Mouse (Mus musculus) kidney, postnatal 4 days (tissue): ENCODE measurements at regions not wholly inside any gene's neighbourhood (a gene's known extent, or its start where the extent isn't known, plus 50 kb on each side); places are given as distances from the start of the nearest gene placed in this dataset.

ENCODE experiments used
- DNase-seq, 2 experiments: peaks; one replicate each; pipeline ENCODE4 v3.0.0; 2021; ENCODE audit warnings: mixed read lengths in 2 of 2

DNA sequence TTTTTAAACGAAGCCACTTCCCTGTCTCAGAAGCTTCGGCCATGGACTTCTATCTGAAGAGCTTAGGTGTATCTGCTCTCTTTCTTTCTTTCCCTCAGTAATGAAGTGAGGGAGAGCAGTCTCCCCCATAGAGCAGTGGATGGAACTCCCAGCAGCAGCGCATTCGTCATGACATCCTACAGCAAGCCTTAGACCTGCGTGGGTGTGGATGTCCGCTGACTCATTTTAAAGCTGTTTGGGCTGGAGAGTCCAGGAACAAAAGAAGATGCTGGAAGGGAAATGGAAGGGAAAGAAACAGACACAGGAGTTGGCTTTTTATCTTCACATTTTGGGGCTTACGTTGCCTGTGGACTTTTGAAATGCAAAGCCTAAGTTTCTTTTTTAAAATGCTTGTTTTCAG, 190.3 kb upstream of the Arhgap24 start:
- no peak for DNase-seq

DNA sequence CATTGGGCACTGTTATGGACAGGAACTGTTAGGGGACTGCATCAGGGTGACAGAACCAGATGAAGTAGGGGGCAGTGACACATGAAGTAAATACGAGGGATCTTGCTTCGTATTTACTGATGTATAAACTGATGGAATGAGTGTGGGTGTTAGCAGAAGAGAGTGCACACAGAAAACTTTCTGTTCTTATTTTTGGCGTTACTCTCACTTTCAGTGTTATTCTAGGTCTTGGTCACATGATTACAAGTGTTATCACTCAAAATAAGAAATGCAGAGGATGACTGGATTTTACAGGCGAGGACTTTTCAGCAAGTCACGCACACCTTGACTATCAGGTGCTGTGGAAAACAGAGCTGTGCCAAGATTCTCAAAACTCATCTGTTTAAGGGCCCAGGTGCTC, 185.6 kb upstream of the Arhgap24 start:
- no peak for DNase-seq

DNA sequence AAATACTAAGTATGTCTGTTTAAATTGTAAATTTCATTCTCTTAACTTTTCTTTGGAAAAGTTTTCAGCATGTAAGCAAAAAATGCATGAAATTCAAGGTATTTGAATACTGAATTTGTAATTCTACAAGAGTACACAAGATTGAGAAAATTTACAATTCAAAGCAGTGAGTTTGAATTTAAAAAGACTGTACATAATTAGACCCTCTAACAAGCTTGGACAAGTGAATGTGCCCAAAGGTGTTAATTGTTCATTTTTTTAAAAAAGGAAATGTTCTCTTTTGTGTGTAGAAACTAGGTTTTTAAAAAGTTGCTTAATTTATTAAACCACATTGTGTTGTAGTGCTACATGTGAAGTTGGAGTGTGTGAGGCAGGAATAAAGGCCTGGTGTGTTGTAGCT, 174.9 kb upstream of the Arhgap24 start:
- DNase-seq = no peak

DNA sequence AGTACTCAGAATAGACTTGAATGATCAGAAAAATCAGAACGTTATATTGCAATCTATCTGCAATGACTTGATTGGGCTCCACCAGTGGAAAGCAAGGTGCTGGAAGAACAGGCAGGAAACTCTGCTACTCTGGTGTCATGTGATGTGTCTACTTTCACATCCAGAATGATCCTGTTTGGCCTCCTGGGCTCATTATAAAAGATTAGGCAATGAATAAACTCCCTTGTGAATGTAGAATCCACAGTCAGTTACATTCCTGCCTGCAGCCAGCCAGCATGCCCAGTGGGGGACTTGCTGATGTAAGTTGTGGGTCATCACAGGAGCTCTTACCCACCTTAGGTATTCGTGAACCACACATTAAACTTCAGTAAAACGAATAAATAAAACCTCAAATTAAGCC, 174.5 kb upstream of the Arhgap24 start:
- no peak for DNase-seq

DNA sequence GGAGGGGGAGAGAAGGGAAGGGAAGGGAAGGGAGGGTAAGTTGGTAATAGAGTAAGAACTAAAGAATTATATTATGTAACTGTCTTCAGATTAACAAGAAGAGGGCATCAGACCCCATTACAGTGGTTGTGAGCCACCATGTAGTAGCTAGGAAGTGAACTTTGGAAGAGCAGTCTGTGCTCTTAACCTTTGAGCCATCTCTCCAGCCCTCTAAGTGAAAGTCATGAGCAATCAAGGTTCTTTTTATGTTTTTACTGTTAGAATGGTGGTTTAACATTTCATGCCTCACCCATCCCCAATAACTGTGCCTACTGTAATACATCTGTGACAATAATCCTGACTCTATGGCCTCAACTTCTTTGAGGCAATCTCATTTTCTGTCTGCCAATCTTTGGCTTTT, 169.6 kb upstream of the Arhgap24 start:
- DNase-seq = no peak

DNA sequence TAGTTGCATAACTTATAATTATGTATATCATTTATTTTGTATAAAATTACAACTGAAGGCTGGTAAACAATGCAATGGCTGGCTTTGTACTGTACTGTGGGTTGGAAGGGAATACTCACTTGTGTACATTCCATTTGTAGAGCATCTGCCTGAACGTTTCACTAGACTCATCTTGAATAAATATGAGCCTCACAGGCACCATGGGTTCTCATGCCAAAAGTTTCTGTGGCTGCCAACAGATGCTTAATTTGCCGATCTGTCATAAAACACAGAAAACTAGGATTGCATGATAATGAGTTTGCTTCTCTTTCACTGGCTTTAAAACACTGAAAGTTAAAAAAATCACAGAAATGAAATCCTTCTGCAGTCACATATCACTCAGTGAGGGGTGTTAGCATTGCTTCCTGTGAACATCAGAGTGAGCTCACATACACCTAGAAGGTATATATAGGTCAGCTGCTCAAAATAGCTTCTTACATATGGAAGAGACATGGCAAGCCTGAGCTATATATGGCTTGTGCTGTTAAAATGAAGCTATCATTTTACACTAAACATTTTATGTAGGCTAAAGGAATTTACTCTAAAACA, 152.9 kb upstream of the Arhgap24 start:
- DNase-seq = no peak

DNA sequence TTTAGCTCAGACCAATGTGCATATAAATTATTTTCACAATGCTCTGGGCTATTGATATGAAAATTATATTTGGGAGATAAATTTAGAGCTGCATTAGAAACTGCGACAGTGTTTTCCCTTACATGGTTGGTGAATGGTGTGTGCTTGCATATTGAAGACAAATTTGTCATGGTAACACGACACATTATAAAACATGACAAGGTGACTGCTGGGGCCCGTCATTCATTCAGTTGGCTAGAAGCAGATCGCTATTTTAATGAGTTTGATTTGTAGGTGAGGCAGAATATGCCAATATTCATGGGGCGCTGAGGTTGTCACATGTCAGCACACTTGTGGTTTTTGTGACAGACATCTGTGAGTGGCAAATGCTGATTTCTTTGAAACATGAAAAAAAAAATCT, 147.3 kb upstream of the Arhgap24 start:
- DNase-seq = no peak

DNA sequence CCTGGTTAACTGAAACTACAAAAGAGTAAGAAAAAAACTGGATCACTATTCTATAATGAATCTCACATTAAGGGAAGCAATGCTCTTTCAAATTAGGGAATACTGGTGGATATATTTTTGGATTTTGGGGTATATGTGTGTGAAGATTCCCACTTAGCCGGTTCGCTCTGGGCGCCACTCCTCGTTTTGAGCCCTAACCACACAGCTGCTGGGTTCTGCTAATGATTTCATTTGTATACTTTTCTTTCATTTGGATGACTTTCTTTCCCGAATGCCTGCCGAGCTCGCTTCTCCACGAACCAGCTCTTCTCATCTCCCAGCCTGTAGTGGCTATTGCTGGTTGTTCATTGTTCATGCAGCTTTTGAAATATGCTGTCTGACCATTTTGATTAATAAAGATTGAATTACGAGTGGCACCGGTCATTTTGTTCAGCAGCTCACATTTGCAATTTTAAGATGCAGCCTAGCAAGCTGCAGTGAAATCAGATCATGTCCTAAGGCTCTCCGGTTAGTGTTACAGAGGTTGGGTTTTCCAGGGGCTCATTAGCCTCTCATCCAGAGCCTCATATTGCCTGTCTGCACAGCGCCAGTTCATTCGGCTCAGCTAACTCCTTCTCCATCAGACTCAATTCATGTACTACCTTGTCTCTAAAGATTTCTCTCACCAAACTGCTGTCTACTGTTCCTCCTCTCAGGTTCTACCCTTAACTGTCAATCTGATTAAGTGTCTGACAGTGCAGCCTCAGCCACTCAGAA, 146.6 kb upstream of the Arhgap24 start:
- no peak for DNase-seq

DNA sequence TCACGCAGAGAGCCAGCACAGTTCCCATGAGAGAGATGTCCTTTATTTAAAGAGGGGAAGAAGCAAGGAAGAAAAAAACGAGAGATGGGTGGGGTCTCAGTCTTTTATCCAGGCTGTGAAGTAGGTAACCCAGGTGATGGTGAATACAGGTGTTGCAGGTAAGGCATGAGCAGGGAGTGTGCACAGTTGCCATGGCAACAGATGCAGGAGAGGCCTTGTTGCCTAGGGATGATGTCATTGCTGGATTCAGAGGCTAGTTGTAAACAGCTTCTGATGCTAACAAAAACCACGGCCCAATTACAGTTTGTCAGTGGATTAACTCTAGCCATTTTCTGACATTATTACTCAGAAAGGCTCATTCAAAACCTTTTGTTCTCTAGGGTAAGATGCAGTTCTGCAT, 114.7 kb upstream of the Arhgap24 start:
- DNase-seq = no peak

DNA sequence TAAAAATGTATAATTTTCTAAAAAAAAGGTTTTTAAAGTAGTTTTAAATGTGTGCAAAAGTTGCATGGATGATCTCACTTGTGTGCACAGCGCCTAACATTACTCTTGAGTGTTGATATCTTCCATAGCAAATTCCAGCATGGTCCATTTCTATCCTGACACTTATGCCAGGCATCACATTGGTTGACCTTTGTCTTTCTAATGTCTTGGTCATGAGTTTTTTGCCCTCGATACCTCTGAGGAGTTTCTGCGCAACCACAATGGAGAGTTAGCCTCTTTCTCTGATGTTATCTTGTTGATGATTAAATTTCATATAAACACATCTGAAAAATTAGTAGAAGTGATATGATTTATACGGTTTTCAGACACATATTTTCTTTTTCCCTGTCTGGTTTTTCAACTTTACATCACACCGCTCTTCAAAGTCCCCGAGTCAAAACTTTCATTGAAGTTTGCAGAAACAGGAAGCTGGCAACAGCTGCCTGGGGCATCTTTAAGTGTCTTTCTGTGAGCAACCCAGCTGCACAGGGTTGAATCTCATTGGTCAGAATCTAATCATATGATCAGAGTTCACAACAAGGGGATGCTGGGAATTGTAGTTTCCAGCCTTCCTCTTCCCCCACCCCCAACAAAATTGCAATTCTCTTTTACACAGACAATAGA, 107.8 kb upstream of the Arhgap24 start:
- peak; percentile 8 to 17 for DNase-seq

DNA sequence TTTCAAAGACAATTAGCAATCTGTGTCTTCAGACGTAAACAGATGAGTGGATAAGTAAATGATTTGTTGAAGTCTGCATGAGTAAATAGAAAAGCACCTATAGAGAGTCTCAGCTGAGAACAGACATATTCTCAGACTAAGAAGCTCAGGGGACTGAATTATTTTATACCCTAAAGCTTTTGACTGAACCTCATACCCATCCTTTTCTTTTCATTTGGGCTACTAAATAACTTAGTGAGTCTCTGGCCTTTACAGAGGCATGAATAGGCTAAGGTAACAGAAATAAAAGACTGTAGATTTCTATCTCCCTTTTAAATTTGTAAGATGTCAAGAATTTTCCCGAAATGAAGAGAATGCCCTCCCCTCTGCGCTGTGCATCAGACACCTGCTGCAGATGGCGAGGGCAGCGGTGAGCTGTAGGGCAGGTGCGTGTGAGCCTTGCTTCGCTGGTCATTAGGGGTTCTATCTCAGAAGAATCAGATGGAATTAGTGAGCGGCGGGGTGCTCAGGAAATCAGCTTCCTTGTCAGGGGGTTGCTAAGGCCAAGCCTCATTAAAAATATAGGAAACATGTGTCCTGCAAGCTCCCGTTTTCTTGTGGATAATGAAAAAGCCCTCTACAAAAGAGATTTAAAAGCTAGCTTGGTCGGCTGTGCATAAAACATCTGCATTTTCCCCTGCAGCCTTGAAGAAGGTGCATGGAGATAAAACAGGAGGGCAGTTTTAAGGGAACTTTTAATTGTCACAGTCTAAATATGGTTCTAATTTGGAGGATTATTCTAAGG, 107.0 kb upstream of the Arhgap24 start:
- peak; percentile 6 to 16 for DNase-seq

DNA sequence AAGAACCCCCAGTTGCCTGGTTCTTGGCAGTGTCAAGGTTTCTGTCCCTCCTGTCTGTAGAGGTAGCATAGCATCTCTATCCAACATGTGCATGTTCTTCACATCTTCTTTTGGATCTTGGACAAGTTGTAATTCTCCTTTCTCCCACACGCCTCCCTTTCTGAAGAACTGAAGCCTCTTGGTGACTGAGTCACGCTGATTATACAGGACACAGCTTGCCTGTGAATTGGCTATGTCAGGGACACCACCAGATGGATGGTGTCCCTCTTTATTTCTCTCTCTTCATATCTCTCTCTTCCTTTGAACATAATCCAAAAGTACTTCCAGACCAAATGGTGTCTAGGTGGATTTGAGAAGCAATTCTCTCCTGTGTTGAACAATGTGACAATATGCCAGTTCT, 105.9 kb upstream of the Arhgap24 start:
- no peak for DNase-seq

DNA sequence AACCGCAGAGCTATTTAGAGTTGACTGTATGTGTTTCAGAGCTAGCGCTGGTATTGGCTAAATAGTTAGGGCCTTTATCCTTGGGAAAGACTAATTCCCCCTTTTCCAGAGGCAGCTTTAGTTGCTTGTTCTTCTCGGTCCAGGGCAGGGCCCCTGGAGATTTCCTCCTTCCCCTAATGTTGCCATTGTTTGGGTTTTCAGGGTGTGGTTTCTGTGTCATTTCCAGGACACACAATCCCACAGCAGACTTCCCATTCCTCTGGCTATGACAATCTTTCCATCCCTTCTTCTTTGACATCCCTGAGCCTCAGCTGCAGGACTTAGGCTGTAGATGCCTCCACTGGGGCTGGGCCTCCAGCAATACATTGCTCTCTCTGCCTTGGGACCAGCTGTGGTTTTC, 87.2 kb upstream of the Arhgap24 start:
- DNase-seq = no peak

DNA sequence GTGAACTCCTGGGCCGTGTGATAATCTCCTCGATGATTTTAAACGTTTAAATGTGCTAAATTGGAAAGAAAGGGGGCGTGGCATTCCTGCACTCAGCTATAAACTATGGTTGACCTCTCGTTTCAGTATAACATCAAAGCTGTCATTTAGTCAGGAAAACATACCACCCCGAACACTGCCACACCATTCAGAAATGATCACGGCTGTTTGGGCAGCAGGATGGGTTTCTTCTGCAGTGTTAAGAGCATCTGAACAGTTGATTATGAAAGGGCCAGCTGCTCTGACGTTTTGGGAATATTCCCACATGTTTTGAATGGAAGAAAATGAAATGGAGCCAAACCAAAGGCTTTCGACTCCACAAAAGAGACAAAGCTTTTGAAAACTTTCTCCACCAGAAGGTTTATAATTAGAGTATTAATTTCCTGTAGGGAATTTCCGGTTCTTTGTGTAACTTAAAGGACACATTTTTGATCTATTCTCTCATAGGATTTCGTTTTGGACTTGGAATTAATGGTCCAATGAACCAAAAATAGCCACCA, 85.5 kb upstream of the Arhgap24 start:
- peak in 1 of 2 experiments; percentile 13 for DNase-seq

DNA sequence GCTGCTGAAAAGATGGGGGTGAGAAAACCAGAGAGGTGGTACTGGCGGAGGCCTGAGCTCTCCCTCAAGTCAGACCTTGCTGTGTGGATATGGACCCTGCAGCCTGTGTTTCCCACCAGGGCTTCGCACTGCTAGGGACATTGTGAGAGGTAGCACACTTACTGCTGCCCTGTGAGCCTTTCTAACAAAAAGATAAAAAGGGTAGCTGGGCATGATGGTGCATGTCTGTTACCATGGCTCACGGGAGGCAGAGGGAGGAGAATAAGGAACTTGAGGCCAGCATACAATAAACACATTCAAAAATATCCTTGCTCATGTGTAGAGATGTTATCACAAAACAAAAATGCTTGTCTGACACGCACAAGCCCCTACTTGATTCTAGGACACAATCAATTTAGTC, 82.2 kb upstream of the Arhgap24 start:
- no peak for DNase-seq

DNA sequence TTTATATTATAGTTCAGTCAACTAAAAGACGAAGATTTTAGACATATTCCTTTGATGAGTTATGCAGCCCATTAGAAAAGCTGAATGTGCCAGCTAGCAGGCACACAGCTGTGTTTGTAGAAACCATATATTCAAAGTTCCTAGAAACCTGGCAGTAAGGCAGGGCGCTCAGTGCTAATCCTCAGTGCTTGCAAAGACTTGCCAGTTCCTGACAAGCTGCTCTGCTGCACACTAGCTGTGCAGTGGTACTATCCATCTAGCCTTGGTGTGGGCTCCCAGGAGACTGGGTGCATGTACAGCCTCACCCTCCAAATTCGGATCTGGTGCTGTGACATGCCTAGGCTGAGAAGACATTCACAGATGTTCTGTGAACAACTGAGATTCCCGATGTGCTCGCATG, 63.5 kb upstream of the Arhgap24 start:
- DNase-seq = no peak

DNA sequence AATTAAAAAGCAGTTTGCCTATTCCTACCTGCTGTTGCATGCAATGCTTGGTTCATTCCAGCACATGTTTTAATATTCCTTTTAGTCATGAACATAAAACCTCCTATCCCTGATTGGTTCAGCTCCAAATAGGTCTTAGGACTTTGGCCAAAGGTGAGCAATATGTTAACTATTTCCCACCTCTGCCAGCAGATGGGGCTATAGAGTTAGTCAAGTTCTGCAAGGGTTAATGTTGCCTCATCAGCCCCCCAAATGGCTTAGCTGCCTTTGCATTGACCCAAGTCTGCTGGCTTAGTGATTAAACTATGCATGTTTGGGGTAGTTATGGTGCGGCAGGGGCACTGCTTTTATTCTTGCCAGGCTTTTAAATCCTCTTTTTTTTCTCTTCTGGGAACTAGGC, 62.1 kb upstream of the Arhgap24 start:
- DNase-seq = peak; percentile 5 to 18

DNA sequence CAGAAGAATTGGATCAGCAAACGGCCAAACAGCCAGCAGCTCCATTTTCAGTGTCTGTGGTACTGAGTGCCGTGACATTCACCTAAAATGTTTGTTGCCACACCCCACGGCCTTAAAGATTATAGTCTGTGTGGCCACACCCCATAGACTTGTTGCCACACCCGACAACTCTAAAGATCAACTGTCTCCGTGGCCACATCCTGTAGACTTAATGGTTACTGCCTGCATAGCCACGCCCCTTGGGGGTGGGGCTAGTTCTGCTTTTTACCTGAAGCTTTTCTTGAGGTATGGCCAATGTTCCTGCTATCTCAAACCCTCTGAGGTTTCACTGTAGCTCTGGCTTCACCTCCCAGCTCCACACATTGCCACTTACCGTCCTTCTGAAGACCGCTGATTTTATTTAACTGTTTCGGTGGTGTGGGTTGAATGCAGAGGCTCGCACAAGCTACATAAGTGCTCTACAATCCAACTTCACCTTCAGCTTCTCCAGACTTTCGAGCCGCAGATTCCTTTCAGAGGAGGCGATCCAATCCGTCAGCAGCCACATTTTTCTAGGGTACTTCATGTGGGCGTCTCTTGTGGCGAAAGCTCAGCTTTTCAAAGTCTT, 56.5 kb upstream of the Arhgap24 start:
- no peak for DNase-seq

DNA sequence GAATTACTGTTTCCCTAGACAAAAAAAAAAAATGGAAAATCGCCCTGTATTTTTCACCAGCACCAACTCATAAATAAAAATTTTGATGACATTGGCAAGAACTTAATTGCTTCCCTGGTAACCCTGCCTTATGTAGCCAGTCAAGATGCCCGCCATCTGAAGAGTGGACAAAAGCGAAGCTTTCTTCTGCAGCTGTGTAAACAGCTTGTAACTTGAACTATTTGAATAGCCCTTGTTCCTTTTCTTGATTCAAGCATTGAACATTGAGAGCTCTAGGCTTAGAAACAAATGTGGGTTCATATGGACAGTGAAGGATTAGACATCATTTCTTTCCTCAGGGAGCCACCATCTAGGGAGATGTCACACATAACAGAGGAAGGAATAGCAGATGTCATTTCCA, 52.9 kb upstream of the Arhgap24 start:
- no peak for DNase-seq
